Mouse (Mus musculus): ENCODE data around the gene Dock7. TPM values are rescaled to one million over a fixed set of nuclear protein-coding genes. Genes with fewer than 3 reads are reported as not detected.
A peak's percentile ranks its signal among the peaks of the same experiment; 100 is the strongest.

The Dock7 gene
- polyA plus RNA-seq, 1 experiment from 2014 or later, result 115 TPM

GRCm38 (mm10) chr4:98923568-98924070 lies 197.1 kb downstream of the Dock7 start, which contains the start of gene Usp1:
Gene Usp1 (plus strand): TSS chr4:98923810.
- no peaks in the 10 kb centered on the region for H3K27me3 ChIP-seq (ENCODE audit: control insufficient read depth, insufficient read depth, low read length)
- no peaks in the 10 kb centered on the region for H3K9me3 ChIP-seq (ENCODE audit: control insufficient read depth, low read length)
- no peaks in the 10 kb centered on the region for H3K36me3 ChIP-seq (ENCODE audit: control insufficient read depth, insufficient read depth, low read length)

GRCm38 (mm10) chr4:98922643-98923567 lies 197.8 kb downstream of the Dock7 start:
- DNase-seq (peak; percentile 98), ATAC-seq (ENCODE audit: low FRiP score, low TSS enrichment) (peak; percentile 94)
- Histone ChIP-seq H3K27ac (replicated peaks; ENCODE audit: low read depth, low read length) (peak overlapping the region; percentile 99), H3K36me3 (ENCODE audit: control insufficient read depth, insufficient read depth, low read length) (no peaks in the 10 kb centered on the region), H3K27me3 (ENCODE audit: control insufficient read depth, insufficient read depth, low read length) (no peaks in the 10 kb centered on the region), H3K4me2 (ENCODE audit: low read length) (peak overlapping the region; percentile 89), H3K9ac (replicated peaks; ENCODE audit: low read length) (peak overlapping the region; percentile 81), H3K9me3 (ENCODE audit: control insufficient read depth, low read length) (no peaks in the 10 kb centered on the region), H3K4me1 (ENCODE audit: control insufficient read depth, insufficient read depth, low read length) (peaks cover 15% of the 10 kb centered on the region), H3K4me3 (replicated peaks; ENCODE audit: low read depth, low read length) (peak overlapping the region; percentile 86)
- WGBS, result under 1% methylated on average over 53 of the region's 53 CpGs

More at GRCm38 (mm10) chr4:98923568-98924070, 197.1 kb downstream of the Dock7 start, which contains the start of gene Usp1:
- H3K27ac ChIP-seq (replicated peaks; ENCODE audit: low read depth, low read length), result peak within 1 kb of the TSS; percentile 99
- H3K4me1 ChIP-seq (ENCODE audit: control insufficient read depth, insufficient read depth, low read length), result peaks cover 15% of the 10 kb centered on the region
- H3K4me2 ChIP-seq (ENCODE audit: low read length), result peak within 1 kb of the TSS; percentile 89
- DNase-seq (peak; percentile 90), ATAC-seq (ENCODE audit: low FRiP score, low TSS enrichment) (peak; percentile 71)
- H3K9ac ChIP-seq (replicated peaks; ENCODE audit: low read length), result peak within 1 kb of the TSS; percentile 81
- WGBS, result under 1% methylated on average over 64 of the region's 67 CpGs
- peak within 1 kb of the TSS; percentile 86 for H3K4me3 ChIP-seq (replicated peaks; ENCODE audit: low read depth, low read length)

- H3K9me3 ChIP-seq (ENCODE audit: control insufficient read depth, low read length), result no peaks in the 10 kb centered on the region
- H3K27me3 ChIP-seq (ENCODE audit: control insufficient read depth, insufficient read depth, low read length), result no peaks in the 10 kb centered on the region
- peak overlapping the region; percentile 89 for H3K4me2 ChIP-seq (ENCODE audit: low read length)
- peaks cover 15% of the 10 kb centered on the region for H3K4me1 ChIP-seq (ENCODE audit: control insufficient read depth, insufficient read depth, low read length)
- H3K4me3 ChIP-seq (replicated peaks; ENCODE audit: low read depth, low read length), result peak overlapping the region; percentile 86
- ATAC-seq (ENCODE audit: low FRiP score, low TSS enrichment), result peak; percentile 2; the same call in 1 of the 2 replicates
- DNase-seq, result peak; percentile 41
- peak overlapping the region; percentile 99 for H3K27ac ChIP-seq (replicated peaks; ENCODE audit: low read depth, low read length)
- WGBS, result 15% methylated on average over 18 of the region's 18 CpGs
- H3K9ac ChIP-seq (replicated peaks; ENCODE audit: low read length), result peak overlapping the region; percentile 81
- H3K36me3 ChIP-seq (ENCODE audit: control insufficient read depth, insufficient read depth, low read length), result no peaks in the 10 kb centered on the region
Measured at GRCm38 (mm10) chr4:98922061-98922642, 198.6 kb downstream of the Dock7 start.

- 91% methylated on average over 4 of the region's 4 CpGs for WGBS
- Histone ChIP-seq H3K4me2 (ENCODE audit: low read length) (no peak overlapping the region), H3K4me3 (replicated peaks; ENCODE audit: low read depth, low read length) (no peak overlapping the region), H3K9me3 (ENCODE audit: control insufficient read depth, low read length) (no peaks in the 10 kb centered on the region), H3K27ac (replicated peaks; ENCODE audit: low read depth, low read length) (no peak overlapping the region), H3K9ac (replicated peaks; ENCODE audit: low read length) (no peak overlapping the region), H3K27me3 (ENCODE audit: control insufficient read depth, insufficient read depth, low read length) (no peaks in the 10 kb centered on the region), H3K4me1 (ENCODE audit: control insufficient read depth, insufficient read depth, low read length) (peaks cover 15% of the 10 kb centered on the region), H3K36me3 (ENCODE audit: control insufficient read depth, insufficient read depth, low read length) (no peaks in the 10 kb centered on the region)
- no peak for ATAC-seq (ENCODE audit: low FRiP score, low TSS enrichment)
- DNase-seq, result no peak
Measured at GRCm38 (mm10) chr4:98920896-98921295, 199.8 kb downstream of the Dock7 start.

DNA sequence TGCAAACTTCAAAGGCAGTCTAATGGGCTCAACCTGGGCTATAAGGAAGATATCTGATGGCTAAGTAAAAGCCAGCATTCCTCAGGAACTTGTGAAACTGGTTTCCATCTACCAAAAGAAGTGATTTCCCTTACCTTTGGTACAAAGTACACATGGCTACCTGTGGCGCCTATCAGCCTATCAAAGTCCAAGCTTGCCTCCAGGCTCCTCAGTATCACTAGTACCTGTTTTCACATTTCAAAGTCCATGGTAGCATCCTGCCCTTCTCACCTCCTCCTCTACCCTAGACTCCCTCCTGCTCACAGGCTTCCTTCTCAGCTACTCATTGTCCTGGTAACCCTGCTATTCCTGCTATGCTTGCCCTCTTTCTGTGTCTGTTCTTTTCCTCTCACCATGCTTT lies 202.5 kb downstream of the Dock7 start:
- 89% methylated on average over 1 of the region's 1 CpGs for WGBS
- peaks cover 6% of the 10 kb centered on the region; the same call in 1 of the 2 replicates for H3K4me1 ChIP-seq (ENCODE audit: control insufficient read depth, insufficient read depth, low read length)

DNA sequence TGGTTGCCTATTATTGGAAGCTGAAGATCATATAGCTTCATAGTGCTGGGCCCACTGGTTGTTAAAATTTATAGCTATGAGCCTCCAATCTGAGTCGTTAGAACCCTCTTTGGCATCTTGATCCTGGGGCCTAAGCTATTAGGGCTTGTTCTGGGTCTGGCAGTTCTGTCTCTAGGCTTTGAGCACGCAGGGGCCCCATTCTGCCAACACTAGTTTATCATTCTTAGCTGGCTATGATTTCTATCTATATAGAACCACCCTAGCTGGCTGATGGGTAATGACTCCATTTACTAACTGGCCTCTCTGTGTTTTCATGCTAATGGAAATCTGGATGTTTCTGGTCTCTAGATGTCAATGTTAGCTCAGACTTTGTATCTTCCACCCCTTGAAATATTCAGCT lies 203.0 kb downstream of the Dock7 start:
- Histone ChIP-seq H3K4me3 (replicated peaks; ENCODE audit: low read depth, low read length) (no peak overlapping the region), H3K27me3 (ENCODE audit: control insufficient read depth, insufficient read depth, low read length) (no peaks in the 10 kb centered on the region), H3K4me2 (ENCODE audit: low read length) (no peak overlapping the region), H3K4me1 (ENCODE audit: control insufficient read depth, insufficient read depth, low read length) (peaks cover 6% of the 10 kb centered on the region; the same call in 1 of the 2 replicates), H3K9ac (replicated peaks; ENCODE audit: low read length) (no peak overlapping the region), H3K27ac (replicated peaks; ENCODE audit: low read depth, low read length) (no peak overlapping the region), H3K9me3 (ENCODE audit: control insufficient read depth, low read length) (no peaks in the 10 kb centered on the region), H3K36me3 (ENCODE audit: control insufficient read depth, insufficient read depth, low read length) (no peaks in the 10 kb centered on the region)
- DNase-seq, result no peak
- WGBS, result 84% methylated on average over 2 of the region's 2 CpGs
- no peak for ATAC-seq (ENCODE audit: low FRiP score, low TSS enrichment)

More for the DNA sequence above, 202.5 kb downstream of the Dock7 start:
- Histone ChIP-seq H3K27ac (replicated peaks; ENCODE audit: low read depth, low read length) (no peak overlapping the region), H3K27me3 (ENCODE audit: control insufficient read depth, insufficient read depth, low read length) (no peaks in the 10 kb centered on the region), H3K9ac (replicated peaks; ENCODE audit: low read length) (no peak overlapping the region), H3K4me2 (ENCODE audit: low read length) (no peak overlapping the region), H3K36me3 (ENCODE audit: control insufficient read depth, insufficient read depth, low read length) (no peaks in the 10 kb centered on the region), H3K4me3 (replicated peaks; ENCODE audit: low read depth, low read length) (no peak overlapping the region), H3K9me3 (ENCODE audit: control insufficient read depth, low read length) (no peaks in the 10 kb centered on the region)
- no peak for ATAC-seq (ENCODE audit: low FRiP score, low TSS enrichment)
- DNase-seq, result no peak

- H3K4me2 ChIP-seq (ENCODE audit: low read length), result no peak overlapping the region
- DNase-seq, result no peak
- no peaks in the 10 kb centered on the region for H3K27me3 ChIP-seq (ENCODE audit: control insufficient read depth, insufficient read depth, low read length)
- H3K9ac ChIP-seq (replicated peaks; ENCODE audit: low read length), result no peak overlapping the region
- no peaks in the 10 kb centered on the region for H3K36me3 ChIP-seq (ENCODE audit: control insufficient read depth, insufficient read depth, low read length)
- H3K9me3 ChIP-seq (ENCODE audit: control insufficient read depth, low read length), result no peaks in the 10 kb centered on the region
- no peak for ATAC-seq (ENCODE audit: low FRiP score, low TSS enrichment)
- H3K4me3 ChIP-seq (replicated peaks; ENCODE audit: low read depth, low read length), result no peak overlapping the region
- no peak overlapping the region for H3K27ac ChIP-seq (replicated peaks; ENCODE audit: low read depth, low read length)
- H3K4me1 ChIP-seq (ENCODE audit: control insufficient read depth, insufficient read depth, low read length), result no peaks in the 10 kb centered on the region
- 93% methylated on average over 5 of the region's 5 CpGs for WGBS
Measured at GRCm38 (mm10) chr4:98910246-98910645, 210.5 kb downstream of the Dock7 start.

DNA sequence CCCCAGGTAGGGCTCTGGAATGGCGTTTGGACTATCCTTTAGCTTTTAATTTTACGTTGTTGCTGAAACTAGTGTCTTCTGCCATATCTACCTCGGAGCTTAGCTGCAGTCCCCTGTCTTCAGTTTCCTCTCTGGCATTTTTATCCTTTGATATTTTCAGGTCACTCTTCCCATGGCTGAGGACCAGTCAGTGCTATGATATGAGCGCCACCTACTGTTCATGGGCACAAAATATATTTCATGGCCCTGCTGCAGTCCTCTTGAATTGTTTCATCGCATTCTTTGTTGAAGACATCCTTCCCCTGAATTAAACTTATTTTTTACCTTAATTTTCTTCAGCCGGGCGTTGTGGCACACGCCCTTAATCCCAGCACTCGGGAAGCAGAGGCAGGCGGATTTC lies 233.6 kb downstream of the Dock7 start:
- Histone ChIP-seq H3K9ac (replicated peaks; ENCODE audit: low read length) (no peak overlapping the region), H3K4me1 (ENCODE audit: control insufficient read depth, insufficient read depth, low read length) (no peaks in the 10 kb centered on the region), H3K27me3 (ENCODE audit: control insufficient read depth, insufficient read depth, low read length) (no peaks in the 10 kb centered on the region), H3K4me2 (ENCODE audit: low read length) (no peak overlapping the region), H3K4me3 (replicated peaks; ENCODE audit: low read depth, low read length) (no peak overlapping the region), H3K9me3 (ENCODE audit: control insufficient read depth, low read length) (no peaks in the 10 kb centered on the region), H3K27ac (replicated peaks; ENCODE audit: low read depth, low read length) (no peak overlapping the region), H3K36me3 (ENCODE audit: control insufficient read depth, insufficient read depth, low read length) (no peaks in the 10 kb centered on the region)
- DNase-seq, result peak; percentile 87
- 23% methylated on average over 10 of the region's 10 CpGs for WGBS
- ATAC-seq (ENCODE audit: low FRiP score, low TSS enrichment), result peak; percentile 64; the same call in 1 of the 2 replicates

All from midbrain, embryonic 14.5 days (tissue).